Mouse (Mus musculus): Measurements from ENCODE around the gene Sgca.

- TF ChIP-seq POLR2A (IDR thresholded peaks at IDR 0.05; ENCODE audit: borderline replicate concordance, extremely low read depth, insufficient read depth, insufficient read length, poor library complexity, severe bottlenecking) (no peak), CTCF (IDR thresholded peaks at IDR 0.05; ENCODE audit: borderline replicate concordance, extremely low read depth, insufficient read depth, insufficient read length) (peak; percentile 49)
Measured at GRCm38 (mm10) chr11:94942282-94943023, 33.7 kb downstream of the Sgca start.

Data from brain, embryonic 14.5 days (tissue).